ENCODE assay signal across 10 mouse cellular contexts in the genomic region with DNA sequence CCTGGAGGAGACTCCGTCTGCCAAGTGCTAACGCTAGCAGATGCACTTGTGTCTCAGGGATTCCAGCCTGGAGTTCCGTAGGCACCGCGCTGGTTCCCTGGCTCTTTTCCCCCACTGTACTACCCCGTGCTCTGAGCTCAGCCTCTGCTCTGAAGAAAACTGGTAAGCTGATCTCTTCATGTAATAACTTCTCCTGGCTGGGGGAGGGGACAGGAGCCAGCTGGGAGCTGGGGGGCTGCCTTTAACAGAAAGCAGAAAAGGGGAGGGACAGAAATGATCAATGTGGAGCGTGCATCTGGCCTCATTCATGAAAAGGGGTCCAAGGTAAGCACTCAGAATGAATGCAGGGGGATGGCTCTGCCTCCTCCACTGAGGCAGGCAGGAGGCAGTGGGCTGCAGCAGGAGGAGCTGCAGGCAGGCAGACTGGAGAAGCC.
DNase-seq lines count a peak whose midpoint lies in the region; ATAC-seq lines count a peak whose summit lies in the region.
"Had no signal": no experiment of that assay in that cellular context is flagged by ENCODE, and none has a peak within 500 bp of the region (broad histone marks: within the 10 kb centered on the region; RNA-seq: fewer than 3 reads in every experiment).

No protein-coding gene starts in this region.

- no peaks in the 10 kb centered on the region for H3K9me3 ChIP-seq in hindbrain, embryonic 10.5 days
- H3K9me3 ChIP-seq in midbrain, embryonic 15.5 days: no peaks in the 10 kb centered on the region

- H3K36me3 ChIP-seq in hindbrain, embryonic 10.5 days: no peaks in the 10 kb centered on the region
- no peaks in the 10 kb centered on the region for H3K36me3 ChIP-seq in midbrain, embryonic 15.5 days (replicated peaks)

- H3K4me2 ChIP-seq in midbrain, embryonic 15.5 days: peak overlapping the region; percentile 13; the same call in 1 of the 2 replicates

- intact Hi-C loops in heart, postnatal 25 days (cut with DNase I): no loop called here

- no peak for DNase-seq in frontal cortex, postnatal 10 days (ENCODE audit: low spot score in 2 of 2)
- DNase-seq in embryo, embryonic 10 days (ENCODE audit: low spot score): peak; percentile 32
- peak; percentile 35 for DNase-seq in hindbrain, embryonic 10.5 days (ENCODE audit: low spot score)
- no peak for DNase-seq in spleen, postnatal 10 days (ENCODE audit: low spot score in 2 of 2)
- no peak for DNase-seq in heart, postnatal 25 days (ENCODE audit: low spot score)
- DNase-seq: cerebellum, adult 8-10 months; kidney, adult 2 months had no signal

- H3K4me3 ChIP-seq in hindbrain, embryonic 10.5 days: no peak overlapping the region
- H3K4me3 ChIP-seq in midbrain, embryonic 15.5 days: no peak overlapping the region

- ATAC-seq in frontal cortex, adult (ENCODE audit: low TSS enrichment): peak; percentile 72; the same call in 1 of the 2 replicates
- ATAC-seq in midbrain, embryonic 15.5 days (replicated peaks): no peak
- ATAC-seq in activated CD4-positive, CD25-positive, alpha-beta regulatory T cell, adult 4 months: no peak

- no peaks in the 10 kb centered on the region for H3K27me3 ChIP-seq in hindbrain, embryonic 10.5 days (ENCODE audit: insufficient read depth, poor library complexity, severe bottlenecking)
- no peaks in the 10 kb centered on the region for H3K27me3 ChIP-seq in midbrain, embryonic 15.5 days (replicated peaks)

- H3K27ac ChIP-seq in hindbrain, embryonic 10.5 days: peak overlapping the region; percentile 56; the same call in 1 of the 2 replicates
- H3K27ac ChIP-seq in midbrain, embryonic 15.5 days: no peak overlapping the region

- 39% methylated on average over 7 of the region's 7 CpGs for WGBS in hindbrain, embryonic 10.5 days
- 24% methylated on average over 7 of the region's 7 CpGs for WGBS in midbrain, embryonic 15.5 days

- H3K9ac ChIP-seq in midbrain, embryonic 15.5 days: no peak overlapping the region

- peaks cover 32% of the 10 kb centered on the region for H3K4me1 ChIP-seq in hindbrain, embryonic 10.5 days (replicated peaks)
- H3K4me1 ChIP-seq in midbrain, embryonic 15.5 days: peaks cover 14% of the 10 kb centered on the region

Comparison
In these comparisons a context has a peak if more than half of its experiments do, and no peak if none do; other contexts are left out.
1. DNase-seq: peak in embryo, embryonic 10 days (single experiment) and hindbrain, embryonic 10.5 days (single experiment); none in frontal cortex, postnatal 10 days (0 of 2), spleen, postnatal 10 days (0 of 2) and heart, postnatal 25 days (single experiment).